Mouse (Mus musculus): ENCODE measurements around the gene Syngap1.
"Not testable (repeated sequence)": the region's sequence is repeated elsewhere in the genome, so short reads cannot be mapped to it uniquely, and the experiment has no call there.

DNA sequence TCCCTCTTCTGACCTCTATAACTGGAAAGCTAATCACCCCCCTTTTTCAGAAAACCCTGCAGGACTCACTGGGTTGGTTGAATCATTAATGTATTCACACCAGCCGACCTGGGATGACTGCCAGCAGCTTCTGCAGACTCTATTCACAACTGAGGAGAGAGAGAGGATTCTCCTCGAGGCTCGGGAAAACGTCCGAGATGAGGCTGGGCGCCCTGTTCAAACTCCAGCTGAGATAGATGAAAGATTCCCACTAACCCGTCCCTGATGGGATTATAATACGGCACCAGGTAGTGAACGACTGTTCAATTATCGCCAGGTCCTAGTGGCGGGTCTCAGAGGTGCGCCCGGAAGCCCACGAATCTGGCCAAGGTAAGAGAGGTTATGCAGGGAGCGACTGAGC, 33.5 kb upstream of the Syngap1 start:
- not testable (repeated sequence) for TF ChIP-seq CTCF (IDR thresholded peaks at IDR 0.05; ENCODE audit: insufficient read depth, low read length); POLR2A (IDR thresholded peaks at IDR 0.05; ENCODE audit: borderline replicate concordance, extremely low read depth, low read depth, low read length)
